Mouse (Mus musculus): ENCODE measurements around the gene Ccdc137. TPM values are rescaled to one million over a fixed set of nuclear protein-coding genes. Genes with fewer than 3 reads are reported as not detected.

Ccdc137 gene
- polyA plus RNA-seq, 1 experiment from 2014 or later: 15.2 TPM

DNA sequence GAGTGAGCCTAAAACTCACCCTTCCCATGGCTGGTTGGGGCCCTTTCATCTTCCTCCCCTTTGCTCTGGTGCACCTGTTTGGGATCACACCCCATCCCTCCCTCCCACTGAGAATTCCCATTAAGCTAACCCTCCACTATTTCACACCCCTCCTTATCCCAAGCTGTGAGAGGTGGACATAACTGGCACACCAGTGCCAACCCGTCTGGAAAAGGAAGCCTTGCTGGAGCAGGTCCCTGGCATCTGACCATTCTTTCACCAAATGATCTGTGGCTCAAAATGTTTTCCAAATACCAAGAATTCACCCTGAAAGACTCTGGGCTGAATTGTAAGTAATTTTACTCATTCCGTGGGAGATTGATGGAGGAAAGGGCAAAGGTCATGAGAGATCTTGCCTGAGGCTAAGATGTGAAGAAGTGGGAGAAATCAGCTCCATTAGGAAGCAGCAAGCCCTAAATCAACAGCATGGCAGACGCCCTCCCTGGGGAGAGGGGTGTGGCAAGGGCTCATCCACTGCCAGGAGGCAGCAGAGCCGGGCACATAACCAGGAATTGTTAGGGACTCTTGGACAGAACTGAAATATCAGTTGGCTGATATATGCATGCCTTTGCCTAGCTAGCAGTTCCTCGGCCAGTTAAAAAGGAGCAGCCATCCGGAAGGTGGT, 55.0 kb downstream of the Ccdc137 start:
- Histone ChIP-seq H3K36me3 (ENCODE audit: control insufficient read depth, insufficient read depth) (no peaks in the 10 kb centered on the region), H3K9me3 (replicated peaks; ENCODE audit: control insufficient read depth, low read length) (no peaks in the 10 kb centered on the region), H3K27ac (ENCODE audit: low read length) (no peak overlapping the region), H3K4me1 (ENCODE audit: control insufficient read depth, low read depth, low read length) (peaks cover 25% of the 10 kb centered on the region), H3K4me3 (ENCODE audit: low read depth, low read length) (no peak overlapping the region), H3K9ac (ENCODE audit: low read depth, low read length) (no peak overlapping the region), H3K27me3 (ENCODE audit: control insufficient read depth, insufficient read depth, low read depth, low read length) (no peaks in the 10 kb centered on the region), H3K4me2 (ENCODE audit: low read depth, low read length) (no peak overlapping the region)
- 59% methylated on average over 6 of the region's 6 CpGs for WGBS (ENCODE audit: insufficient replicate concordance)
- no peak for ATAC-seq (ENCODE audit: low read depth)

Other genes with a start within 250 kb of the Ccdc137 start
- 0.84 TPM in 2 replicates for gene Bahcc1, start 225.2 kb upstream of the Ccdc137 start, polyA plus RNA-seq (2015; fragmentation: Nextera tagmentation; extraction: Ambion mirVana)
- 531 and 545 TPM in 2 replicates for gene Actg1, start 109.6 kb upstream of the Ccdc137 start, polyA plus RNA-seq (2015; fragmentation: Nextera tagmentation; extraction: Ambion mirVana)
- not detected in 2 replicates for gene Fscn2, start 96.6 kb upstream of the Ccdc137 start, polyA plus RNA-seq (2015; fragmentation: Nextera tagmentation; extraction: Ambion mirVana)
- gene Faap100, start 79.4 kb upstream of the Ccdc137 start, polyA plus RNA-seq (2015; fragmentation: Nextera tagmentation; extraction: Ambion mirVana): 6.0 and 6.5 TPM in 2 replicates
- gene Nploc4, start 20.4 kb upstream of the Ccdc137 start, polyA plus RNA-seq (2015; fragmentation: Nextera tagmentation; extraction: Ambion mirVana): 18.5 and 19.0 TPM in 2 replicates
- not detected in 2 replicates for gene Tspan10, start 15.5 kb upstream of the Ccdc137 start, polyA plus RNA-seq (2015; fragmentation: Nextera tagmentation; extraction: Ambion mirVana)
- gene Pde6g, start 4.6 kb upstream of the Ccdc137 start, polyA plus RNA-seq (2015; fragmentation: Nextera tagmentation; extraction: Ambion mirVana): 0.09 and 0.13 TPM in 2 replicates
- 9.1 and 9.3 TPM in 2 replicates for gene Oxld1, start within 50 bp of the Ccdc137 start, polyA plus RNA-seq (2015; fragmentation: Nextera tagmentation; extraction: Ambion mirVana)
- gene Arl16, start 9.5 kb downstream of the Ccdc137 start, polyA plus RNA-seq (2015; fragmentation: Nextera tagmentation; extraction: Ambion mirVana): 12.4 and 12.5 TPM in 2 replicates
- gene Mrpl12, start 26.5 kb downstream of the Ccdc137 start, polyA plus RNA-seq (2015; fragmentation: Nextera tagmentation; extraction: Ambion mirVana): 81.5 and 83.1 TPM in 2 replicates
- 37.0 and 38.9 TPM in 2 replicates for gene Slc25a10, start 33.7 kb downstream of the Ccdc137 start, polyA plus RNA-seq (2015; fragmentation: Nextera tagmentation; extraction: Ambion mirVana)
- 18.7 and 20.7 TPM in 2 replicates for gene Gcgr, start 72.6 kb downstream of the Ccdc137 start, polyA plus RNA-seq (2015; fragmentation: Nextera tagmentation; extraction: Ambion mirVana)
- 38.5 and 39.1 TPM in 2 replicates for gene Mcrip1, start 91.6 kb downstream of the Ccdc137 start, polyA plus RNA-seq (2015; fragmentation: Nextera tagmentation; extraction: Ambion mirVana)
- 0.20 and 1.2 TPM in 2 replicates for gene Ppp1r27, start 93.0 kb downstream of the Ccdc137 start, polyA plus RNA-seq (2015; fragmentation: Nextera tagmentation; extraction: Ambion mirVana)
- 793 and 897 TPM in 2 replicates for gene P4hb, start 115.1 kb downstream of the Ccdc137 start, polyA plus RNA-seq (2015; fragmentation: Nextera tagmentation; extraction: Ambion mirVana)
- 201 and 205 TPM in 2 replicates for gene Arhgdia, start 123.5 kb downstream of the Ccdc137 start, polyA plus RNA-seq (2015; fragmentation: Nextera tagmentation; extraction: Ambion mirVana)
- gene Alyref, start 140.2 kb downstream of the Ccdc137 start, polyA plus RNA-seq (2015; fragmentation: Nextera tagmentation; extraction: Ambion mirVana): 52.4 and 87.2 TPM in 2 replicates
- gene Anapc11, start 140.3 kb downstream of the Ccdc137 start, polyA plus RNA-seq (2015; fragmentation: Nextera tagmentation; extraction: Ambion mirVana): 66.8 and 67.8 TPM in 2 replicates
- 16.2 and 16.4 TPM in 2 replicates for gene Npb, start 150.4 kb downstream of the Ccdc137 start, polyA plus RNA-seq (2015; fragmentation: Nextera tagmentation; extraction: Ambion mirVana)
- gene Pcyt2, start 159.8 kb downstream of the Ccdc137 start, polyA plus RNA-seq (2015; fragmentation: Nextera tagmentation; extraction: Ambion mirVana): 158 and 184 TPM in 2 replicates
- gene Sirt7, start 167.1 kb downstream of the Ccdc137 start, polyA plus RNA-seq (2015; fragmentation: Nextera tagmentation; extraction: Ambion mirVana): 27.3 and 28.0 TPM in 2 replicates
- gene Mafg, start 175.5 kb downstream of the Ccdc137 start, polyA plus RNA-seq (2015; fragmentation: Nextera tagmentation; extraction: Ambion mirVana): 29.4 and 30.9 TPM in 2 replicates
- gene Pycr1, start 185.7 kb downstream of the Ccdc137 start, polyA plus RNA-seq (2015; fragmentation: Nextera tagmentation; extraction: Ambion mirVana): 4.8 and 5.1 TPM in 2 replicates
- 0.58 and 0.61 TPM in 2 replicates for gene Myadml2, start 190.0 kb downstream of the Ccdc137 start, polyA plus RNA-seq (2015; fragmentation: Nextera tagmentation; extraction: Ambion mirVana)
- 0.15 and 0.20 TPM in 2 replicates for gene Notum, start 203.1 kb downstream of the Ccdc137 start, polyA plus RNA-seq (2015; fragmentation: Nextera tagmentation; extraction: Ambion mirVana)
- 44.6 and 44.7 TPM in 2 replicates for gene Aspscr1, start 214.9 kb downstream of the Ccdc137 start, polyA plus RNA-seq (2015; fragmentation: Nextera tagmentation; extraction: Ambion mirVana)

Data from liver, embryonic 16.5 days (tissue).